Mouse (Mus musculus) heart, embryonic 14.5 days (tissue): ENCODE results near the gene Mapk7. TPM values are rescaled to one million over a fixed set of nuclear protein-coding genes. Genes with fewer than 3 reads are reported as not detected.

Experiments
- ATAC-seq: fragments of 200-750 bp; cut with Nextera tagmentation; 2 replicates; pipeline ENCODE4 v1.8.0; 2017; ENCODE audit warnings: low read depth, moderate TSS enrichment; ENCODE audit not compliant: insufficient number of reproducible peaks, insufficient read depth, low FRiP score
- H3K27ac ChIP-seq, 2 experiments: fragments of 200-500 bp in 1 of 2; fragments of 300-500 bp in 1 of 2; sonication (generic) in 1 of 2; replicated peaks in 1 of 2; 2 replicates each; pipeline ENCODE4 v1.5.1; 2012 to 2014; ENCODE audit warnings: low read depth in 2 of 2, low read length in 2 of 2, control low read depth in 1 of 2, mild to moderate bottlenecking in 1 of 2, mixed read lengths in 1 of 2; ENCODE audit not compliant: control insufficient read depth in 1 of 2, insufficient read depth in 1 of 2
- H3K27me3 ChIP-seq: fragments of 300-500 bp; sonication (generic); 2 replicates; pipeline ENCODE4 v1.6.1; 2014; ENCODE audit warnings: mild to moderate bottlenecking, low read length, control low read depth; ENCODE audit not compliant: control insufficient read depth, insufficient read depth
- H3K36me3 ChIP-seq: fragments of 300-500 bp; sonication (generic); 2 replicates; pipeline ENCODE4 v1.6.1; 2014; ENCODE audit warnings: mild to moderate bottlenecking, control low read depth, low read length, mixed read lengths; ENCODE audit not compliant: control insufficient read depth, insufficient read depth
- H3K4me1 ChIP-seq, 2 experiments: fragments of 200-500 bp in 1 of 2; fragments of 300-500 bp in 1 of 2; sonication (generic) in 1 of 2; 2 replicates each; pipeline ENCODE4 v1.6.1; 2012 to 2014; ENCODE audit warnings: low read length in 2 of 2, control low read depth in 1 of 2, mixed read lengths in 1 of 2; ENCODE audit not compliant: control insufficient read depth in 2 of 2, insufficient read depth in 2 of 2
- H3K4me2 ChIP-seq: fragments of 300-500 bp; sonication (generic); 2 replicates; pipeline ENCODE4 v1.6.1; 2014; ENCODE audit warnings: mild to moderate bottlenecking, low read length
- H3K4me3 ChIP-seq, 2 experiments: fragments of 200-500 bp in 1 of 2; fragments of 300-500 bp in 1 of 2; sonication (generic) in 1 of 2; 2 replicates each; pipeline ENCODE4 v1.5.1; 2012 to 2014; ENCODE audit warnings: low read length in 2 of 2, mild to moderate bottlenecking in 2 of 2, control low read depth in 1 of 2, low read depth in 1 of 2, moderate library complexity in 1 of 2; ENCODE audit not compliant: control insufficient read depth in 1 of 2, insufficient read depth in 1 of 2
- H3K9ac ChIP-seq: fragments of 300-500 bp; sonication (generic); 2 replicates; pipeline ENCODE4 v1.6.1; 2014; ENCODE audit warnings: mild to moderate bottlenecking, low read length
- H3K9me3 ChIP-seq: fragments of 300-500 bp; sonication (generic); 2 replicates; pipeline ENCODE4 v1.6.1; 2016; ENCODE audit warnings: low read length, control low read depth; ENCODE audit not compliant: control insufficient read depth
- WGBS: fragments of 180-500 bp; shearing (Covaris S2); extraction: QIAGEN DNeasy Blood & Tissue Kit; methylation state at CpG from one replicate; pipeline ENCODE4 v1.1.7; 2014; 5-methylcytosine and 5-hydroxymethylcytosine counted together
- polyA plus RNA-seq: library from polyadenylated mRNA; unstranded; fragments of >200 nt; fragmentation: Nextera tagmentation; extraction: Ambion mirVana; gene quantifications from 2 replicates; pipeline ENCODE4 v1.2.1, GENCODE M21; 2014

Mapk7 gene
- 18.6 and 23.2 TPM in 2 replicates for polyA plus RNA-seq

DNA sequence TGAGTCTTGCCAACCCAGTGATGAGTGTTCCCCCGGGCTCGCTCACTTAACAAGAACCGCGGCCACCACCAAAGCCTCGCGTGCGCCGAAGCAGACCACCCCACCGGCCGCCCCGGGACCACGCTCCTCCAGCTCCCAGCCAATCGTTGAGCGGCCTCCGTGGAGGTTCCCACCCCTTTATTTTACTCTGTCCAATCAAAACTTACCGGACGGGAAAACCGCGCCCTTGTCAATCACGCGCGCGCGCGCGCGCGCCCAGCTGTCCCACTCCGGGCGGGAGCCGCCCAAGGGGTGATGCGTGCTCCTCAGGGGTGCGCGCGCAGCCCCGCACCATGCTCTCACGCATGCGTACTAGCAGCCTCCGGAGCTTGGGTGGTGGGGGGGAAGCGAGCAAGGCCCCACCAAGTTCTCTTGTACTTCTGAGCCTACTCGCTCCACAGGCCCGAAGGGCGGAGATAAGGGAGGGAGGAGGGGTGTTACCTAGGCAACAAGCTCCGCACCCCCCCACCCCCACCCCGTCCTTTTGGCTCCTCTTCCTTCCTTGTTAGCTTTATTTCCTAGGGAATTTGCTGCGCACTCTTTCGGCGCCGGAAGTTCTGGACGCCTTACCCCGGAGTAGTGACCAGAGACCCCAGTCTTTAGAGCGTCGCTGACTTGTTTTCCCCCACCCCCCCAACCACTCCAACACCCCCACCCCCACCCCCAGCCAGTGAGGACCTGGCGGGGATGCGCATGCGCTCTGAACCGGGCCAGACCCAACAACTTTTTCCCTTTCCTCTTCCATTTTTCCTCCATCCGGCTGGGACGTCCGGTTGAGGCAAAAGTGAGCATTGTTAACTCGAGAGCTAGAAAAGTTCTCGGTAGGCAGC is at the start of gene Mapk7:
TSS of gene Mapk7 (minus strand) at position 278 of the 869 bp plus-strand sequence.
- peak within 1 kb of the TSS; percentile 85 to 86 for H3K27ac ChIP-seq
- under 1% methylated on average over 61 of the region's 62 CpGs for WGBS
- ATAC-seq, result peak; percentile 94
- H3K9ac ChIP-seq, result peak within 1 kb of the TSS; percentile 84
- H3K27me3 ChIP-seq, result no peaks in the 10 kb centered on the region
- peak within 1 kb of the TSS; percentile 71 for H3K4me2 ChIP-seq
- peaks cover 8 to 15% of the 10 kb centered on the region in 2 experiments for H3K4me1 ChIP-seq
- peak within 1 kb of the TSS; percentile 66 for H3K4me3 ChIP-seq
- H3K36me3 ChIP-seq, result peaks cover 33% of the 10 kb centered on the region
- H3K9me3 ChIP-seq, result no peaks in the 10 kb centered on the region

DNA sequence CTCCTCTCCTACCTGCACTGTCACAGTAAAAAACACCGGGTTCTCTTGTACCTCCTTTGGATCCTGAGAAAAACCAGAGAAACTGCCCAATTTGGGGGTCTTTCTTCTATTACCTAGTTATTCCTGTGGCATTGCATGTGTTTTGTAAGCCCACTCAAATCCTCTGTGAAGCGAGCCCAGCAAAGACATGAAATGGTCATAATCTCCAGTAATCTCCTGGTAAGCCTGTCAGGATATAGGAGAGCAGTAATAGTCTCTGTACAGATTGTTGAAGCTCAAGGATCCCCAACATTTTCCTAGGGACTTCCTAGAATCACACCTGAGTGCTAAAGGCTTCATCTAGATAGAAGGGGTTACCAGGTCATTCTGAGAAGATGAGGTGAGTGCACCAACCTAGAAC is 46.9 kb upstream of the Mapk7 start:
- peaks cover 35% of the 10 kb centered on the region for H3K36me3 ChIP-seq
- no peak overlapping the region for H3K4me2 ChIP-seq
- H3K9ac ChIP-seq, result no peak overlapping the region
- 93% methylated on average over 2 of the region's 2 CpGs for WGBS
- no peaks in the 10 kb centered on the region for H3K9me3 ChIP-seq
- no peak overlapping the region for H3K27ac ChIP-seq
- no peak for ATAC-seq
- no peaks in the 10 kb centered on the region for H3K27me3 ChIP-seq
- peaks cover 0 to 5% of the 10 kb centered on the region in 2 experiments; a peak in 2 of 4 replicates for H3K4me1 ChIP-seq
- no peak overlapping the region for H3K4me3 ChIP-seq

DNA sequence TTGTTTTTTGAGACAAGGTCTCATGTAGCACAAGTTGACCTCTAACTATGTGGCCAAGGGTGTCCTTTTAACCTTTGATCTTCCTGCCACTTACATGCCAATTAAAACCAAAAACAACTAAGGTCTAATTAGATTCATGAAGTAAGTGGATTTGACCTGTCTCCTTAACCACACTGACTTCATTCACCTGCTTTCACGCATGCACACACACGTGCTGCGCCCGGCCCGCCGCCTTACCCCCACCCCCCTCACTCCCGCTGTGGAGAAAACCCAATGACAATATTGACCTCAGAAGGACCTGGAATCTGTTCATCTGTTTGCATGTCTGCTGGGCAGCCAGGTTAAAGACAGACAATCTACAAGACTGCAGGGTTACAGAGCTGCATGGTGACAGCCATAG is 46.4 kb upstream of the Mapk7 start:
- WGBS, result 87% methylated on average over 7 of the region's 7 CpGs

DNA sequence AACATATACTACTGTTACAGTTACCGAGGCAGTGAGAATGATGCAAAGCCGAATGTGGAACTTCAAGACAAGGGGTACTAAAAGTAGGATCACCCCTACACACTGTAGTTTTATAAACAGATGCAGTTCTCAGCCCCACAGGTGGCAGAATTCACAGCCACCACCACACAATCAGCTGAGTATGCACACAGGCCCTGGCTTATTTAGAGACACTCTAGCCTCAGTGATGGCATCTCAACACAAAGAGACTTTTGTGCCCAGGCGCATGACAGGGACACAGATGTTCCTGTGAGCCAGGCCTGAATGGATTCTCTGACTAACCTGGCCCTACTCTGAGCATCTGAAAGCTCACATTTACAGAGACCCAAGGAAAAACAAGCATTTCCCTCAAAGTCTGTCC is 43.2 kb upstream of the Mapk7 start:
- no peak overlapping the region for H3K4me2 ChIP-seq
- no peaks in the 10 kb centered on the region for H3K9me3 ChIP-seq
- no peak for ATAC-seq
- WGBS, result 78% methylated on average over 3 of the region's 3 CpGs
- H3K27ac ChIP-seq, result no peak overlapping the region
- H3K4me3 ChIP-seq, result no peak overlapping the region
- peaks cover 12% of the 10 kb centered on the region for H3K36me3 ChIP-seq
- peaks cover 2 to 5% of the 10 kb centered on the region in 2 experiments; a peak in 2 of 4 replicates for H3K4me1 ChIP-seq
- no peak overlapping the region for H3K9ac ChIP-seq
- no peaks in the 10 kb centered on the region for H3K27me3 ChIP-seq

More for the DNA sequence above, 46.4 kb upstream of the Mapk7 start:
- Histone ChIP-seq H3K4me2 (no peak overlapping the region), H3K9ac (no peak overlapping the region), H3K36me3 (peaks cover 31% of the 10 kb centered on the region), H3K4me3 (no peak overlapping the region), H3K27me3 (no peaks in the 10 kb centered on the region), H3K4me1 (peaks cover 0 to 5% of the 10 kb centered on the region in 2 experiments; a peak in 2 of 4 replicates), H3K27ac (no peak overlapping the region), H3K9me3 (no peaks in the 10 kb centered on the region)
- ATAC-seq, result no peak

GRCm38 (mm10) chr11:61536952-61537351 is 42.7 kb upstream of the Mapk7 start:
- Histone ChIP-seq H3K27me3 (no peaks in the 10 kb centered on the region), H3K9me3 (no peaks in the 10 kb centered on the region), H3K9ac (no peak overlapping the region), H3K27ac (no peak overlapping the region), H3K4me2 (no peak overlapping the region), H3K4me3 (no peak overlapping the region), H3K36me3 (peaks cover 16% of the 10 kb centered on the region), H3K4me1 (peaks cover 2 to 5% of the 10 kb centered on the region in 2 experiments; a peak in 2 of 4 replicates)
- ATAC-seq, result no peak
- 39% methylated on average over 3 of the region's 3 CpGs for WGBS

DNA sequence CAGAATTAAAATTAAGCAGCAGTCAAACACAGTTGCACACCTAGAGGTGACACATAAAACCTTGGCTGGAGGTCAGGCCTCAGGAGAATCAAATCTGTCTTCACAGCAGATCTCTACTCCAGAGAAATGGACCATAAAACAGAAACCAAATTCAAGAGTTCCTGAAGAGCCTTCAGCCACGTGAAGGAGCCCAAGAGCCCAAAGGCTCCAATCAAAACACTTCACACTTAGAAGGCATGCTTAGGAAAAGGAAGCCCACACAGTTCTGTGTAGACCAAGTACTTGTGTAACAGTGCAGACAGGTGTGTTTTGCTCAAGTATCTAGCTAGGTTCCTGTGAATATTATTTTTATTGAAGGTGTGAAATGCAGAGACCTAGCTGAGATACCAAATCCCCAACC is 41.3 kb upstream of the Mapk7 start:
- no peak overlapping the region for H3K27ac ChIP-seq
- H3K9me3 ChIP-seq, result no peaks in the 10 kb centered on the region
- H3K27me3 ChIP-seq, result no peaks in the 10 kb centered on the region
- WGBS, result 66% methylated on average over 1 of the region's 1 CpGs
- no peak for ATAC-seq
- H3K4me1 ChIP-seq, result peaks cover 0 to 2% of the 10 kb centered on the region in 2 experiments; a peak in 1 of 4 replicates
- peaks cover 14% of the 10 kb centered on the region for H3K36me3 ChIP-seq
- H3K9ac ChIP-seq, result no peak overlapping the region
- no peak overlapping the region for H3K4me2 ChIP-seq
- no peak overlapping the region for H3K4me3 ChIP-seq

DNA sequence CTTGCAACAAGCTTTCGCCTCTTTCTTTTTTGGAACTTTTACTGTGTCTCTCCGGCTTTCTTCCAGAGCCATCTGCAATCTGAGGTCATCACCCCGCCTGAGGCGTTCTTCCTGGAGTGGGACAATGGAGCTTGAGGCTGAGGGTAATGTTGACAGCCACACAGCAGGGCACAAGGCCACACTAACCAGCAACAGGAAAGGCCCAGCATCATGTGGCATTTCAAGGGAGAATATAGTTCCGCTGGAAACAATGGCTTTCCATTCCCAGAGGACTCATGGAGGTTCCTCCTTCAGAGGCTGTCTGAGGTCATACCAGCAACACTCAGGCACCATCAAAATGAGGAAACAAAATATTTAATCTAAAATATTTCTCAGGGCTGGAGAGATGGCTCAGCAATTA is 39.4 kb upstream of the Mapk7 start:
- no peak for ATAC-seq
- Histone ChIP-seq H3K27ac (peak overlapping the region in 1 of 2 experiments; percentile 40; a peak in 3 of 4 replicates), H3K36me3 (peaks cover 22% of the 10 kb centered on the region), H3K4me2 (no peak overlapping the region), H3K4me1 (peaks cover 0 to 4% of the 10 kb centered on the region in 2 experiments; a peak in 3 of 4 replicates), H3K27me3 (no peaks in the 10 kb centered on the region), H3K4me3 (no peak overlapping the region), H3K9ac (no peak overlapping the region), H3K9me3 (no peaks in the 10 kb centered on the region)
- WGBS, result 64% methylated on average over 5 of the region's 5 CpGs
